Mouse (Mus musculus) cerebellum, adult 8-10 months (tissue): ENCODE measurements at regions not wholly inside any gene's neighbourhood (a gene's known extent, or its start where the extent isn't known, plus 50 kb on each side); places are given as distances from the start of the nearest gene placed in this dataset.

Experiments
- DNase-seq: peaks from one replicate; pipeline ENCODE4 v3.0.0; 2022

GRCm38 (mm10) chr15:64532260-64533120, 285.0 kb upstream of the Gm21798 start:
- no peak for DNase-seq

GRCm38 (mm10) chr15:64533169-64533795, 284.2 kb upstream of the Gm21798 start:
- DNase-seq, result no peak

- DNase-seq, result no peak
Observed at GRCm38 (mm10) chr15:64534166-64534565, 283.3 kb upstream of the Gm21798 start.

GRCm38 (mm10) chr15:64535160-64535559, 282.3 kb upstream of the Gm21798 start:
- DNase-seq, result no peak

- DNase-seq, result no peak
Observed at GRCm38 (mm10) chr15:64541395-64541794, 276.1 kb upstream of the Gm21798 start.

- no peak for DNase-seq
Observed at GRCm38 (mm10) chr15:64542250-64542901, 275.1 kb upstream of the Gm21798 start.

- no peak for DNase-seq
Observed at GRCm38 (mm10) chr15:64542908-64543307, 274.6 kb upstream of the Gm21798 start.

- DNase-seq, result no peak
Observed at GRCm38 (mm10) chr15:64546035-64546434, 271.5 kb upstream of the Gm21798 start.

- no peak for DNase-seq
Observed at GRCm38 (mm10) chr15:64557540-64557939, 260.0 kb upstream of the Gm21798 start.

- no peak for DNase-seq
Observed at GRCm38 (mm10) chr15:64558220-64558619, 259.3 kb upstream of the Gm21798 start.

GRCm38 (mm10) chr15:64562431-64563111, 254.9 kb upstream of the Gm21798 start:
- DNase-seq, result no peak

- DNase-seq, result no peak
Observed at GRCm38 (mm10) chr15:64564703-64565102, 252.8 kb upstream of the Gm21798 start.

- DNase-seq, result no peak
Observed at GRCm38 (mm10) chr15:64576891-64577535, 240.5 kb upstream of the Gm21798 start.

GRCm38 (mm10) chr15:64578991-64579390, 238.5 kb upstream of the Gm21798 start:
- no peak for DNase-seq

- DNase-seq, result no peak
Observed at GRCm38 (mm10) chr15:64580481-64580880, 237.0 kb upstream of the Gm21798 start.

GRCm38 (mm10) chr15:64581046-64581445, 236.4 kb upstream of the Gm21798 start:
- no peak for DNase-seq

GRCm38 (mm10) chr15:64584129-64584528, 233.4 kb upstream of the Gm21798 start:
- DNase-seq, result no peak

- no peak for DNase-seq
Observed at GRCm38 (mm10) chr15:64586776-64587175, 230.7 kb upstream of the Gm21798 start.

GRCm38 (mm10) chr15:64590092-64590881, 227.2 kb upstream of the Gm21798 start:
- DNase-seq, result no peak

GRCm38 (mm10) chr15:64613503-64613902, 204.0 kb upstream of the Gm21798 start:
- no peak for DNase-seq

- no peak for DNase-seq
Observed at GRCm38 (mm10) chr15:64618471-64618870, 199.0 kb upstream of the Gm21798 start.

- DNase-seq, result no peak
Observed at GRCm38 (mm10) chr15:64621876-64622275, 195.6 kb upstream of the Gm21798 start.
